Mouse (Mus musculus): ENCODE results near the gene Dgcr6. TPM values are rescaled to one million over a fixed set of nuclear protein-coding genes. Genes with fewer than 3 reads are reported as not detected.

Dgcr6 gene
- polyA plus RNA-seq, 1 experiment from 2014 or later: 85.8 TPM

DNA sequence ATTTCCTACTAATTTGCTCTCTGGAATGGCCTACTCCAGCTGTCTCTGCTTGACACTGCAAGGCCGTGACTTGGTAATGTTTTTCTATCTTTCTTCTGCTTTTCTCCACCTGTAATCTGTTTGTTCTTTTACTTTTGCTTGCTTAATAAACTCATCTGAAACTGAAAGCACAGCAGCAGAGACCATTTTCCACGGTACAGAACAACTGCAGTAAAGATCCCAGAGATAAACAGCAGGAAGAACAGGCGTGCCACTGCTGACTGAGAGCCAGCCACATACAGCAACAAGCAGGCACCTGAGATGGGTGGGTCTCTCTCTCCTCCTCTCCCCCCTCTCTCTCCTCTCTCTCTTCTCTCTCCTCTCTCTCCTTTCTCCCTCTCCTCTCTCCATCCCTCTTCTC is 22.5 kb downstream of the Dgcr6 start:
- H3K4me3 ChIP-seq (ENCODE audit: low read depth, low read length): no peak overlapping the region
- H3K27me3 ChIP-seq (replicated peaks; ENCODE audit: control insufficient read depth, insufficient read depth, low read length): no peaks in the 10 kb centered on the region
- 19% methylated on average over 3 of the region's 3 CpGs for WGBS
- no peaks in the 10 kb centered on the region for H3K9me3 ChIP-seq (ENCODE audit: control insufficient read depth, low read length)
- H3K4me2 ChIP-seq (ENCODE audit: low read length): no peak overlapping the region
- H3K9ac ChIP-seq (ENCODE audit: low read length): no peak overlapping the region
- peaks cover 6% of the 10 kb centered on the region; the same call in 1 of the 2 replicates for H3K4me1 ChIP-seq (replicated peaks; ENCODE audit: control insufficient read depth, insufficient read depth, low read length)
- no peak overlapping the region for H3K27ac ChIP-seq (ENCODE audit: low read depth)
- ATAC-seq (replicated peaks; ENCODE audit: low FRiP score, low TSS enrichment, low read depth): no peak
- no peak for DNase-seq (ENCODE audit: low spot score)
- H3K36me3 ChIP-seq (ENCODE audit: control insufficient read depth, insufficient read depth, low read length): peaks cover 22% of the 10 kb centered on the region

GRCm38 (mm10) chr16:18078314-18079015 is 25.8 kb downstream of the Dgcr6 start:
- H3K9me3 ChIP-seq (ENCODE audit: control insufficient read depth, low read length): no peaks in the 10 kb centered on the region
- no peak overlapping the region for H3K4me3 ChIP-seq (ENCODE audit: low read depth, low read length)
- peaks cover 6% of the 10 kb centered on the region; the same call in 1 of the 2 replicates for H3K4me1 ChIP-seq (replicated peaks; ENCODE audit: control insufficient read depth, insufficient read depth, low read length)
- ATAC-seq (replicated peaks; ENCODE audit: low FRiP score, low TSS enrichment, low read depth) (no peak), DNase-seq (ENCODE audit: low spot score) (no peak)
- H3K27ac ChIP-seq (ENCODE audit: low read depth): no peak overlapping the region
- H3K36me3 ChIP-seq (ENCODE audit: control insufficient read depth, insufficient read depth, low read length): no peaks in the 10 kb centered on the region
- H3K9ac ChIP-seq (ENCODE audit: low read length): no peak overlapping the region
- H3K4me2 ChIP-seq (ENCODE audit: low read length): no peak overlapping the region
- 90% methylated on average over 5 of the region's 5 CpGs for WGBS
- no peaks in the 10 kb centered on the region for H3K27me3 ChIP-seq (replicated peaks; ENCODE audit: control insufficient read depth, insufficient read depth, low read length)

- Histone ChIP-seq H3K9ac (ENCODE audit: low read length) (no peak overlapping the region), H3K4me1 (replicated peaks; ENCODE audit: control insufficient read depth, insufficient read depth, low read length) (peaks cover 6% of the 10 kb centered on the region; the same call in 1 of the 2 replicates), H3K9me3 (ENCODE audit: control insufficient read depth, low read length) (no peaks in the 10 kb centered on the region), H3K4me3 (ENCODE audit: low read depth, low read length) (no peak overlapping the region), H3K4me2 (ENCODE audit: low read length) (no peak overlapping the region), H3K27ac (ENCODE audit: low read depth) (no peak overlapping the region), H3K36me3 (ENCODE audit: control insufficient read depth, insufficient read depth, low read length) (no peaks in the 10 kb centered on the region), H3K27me3 (replicated peaks; ENCODE audit: control insufficient read depth, insufficient read depth, low read length) (no peaks in the 10 kb centered on the region)
- 92% methylated on average over 2 of the region's 2 CpGs for WGBS
- ATAC-seq (replicated peaks; ENCODE audit: low FRiP score, low TSS enrichment, low read depth) (no peak), DNase-seq (ENCODE audit: low spot score) (no peak)
Measured at GRCm38 (mm10) chr16:18079300-18079699, 26.6 kb downstream of the Dgcr6 start.

DNA sequence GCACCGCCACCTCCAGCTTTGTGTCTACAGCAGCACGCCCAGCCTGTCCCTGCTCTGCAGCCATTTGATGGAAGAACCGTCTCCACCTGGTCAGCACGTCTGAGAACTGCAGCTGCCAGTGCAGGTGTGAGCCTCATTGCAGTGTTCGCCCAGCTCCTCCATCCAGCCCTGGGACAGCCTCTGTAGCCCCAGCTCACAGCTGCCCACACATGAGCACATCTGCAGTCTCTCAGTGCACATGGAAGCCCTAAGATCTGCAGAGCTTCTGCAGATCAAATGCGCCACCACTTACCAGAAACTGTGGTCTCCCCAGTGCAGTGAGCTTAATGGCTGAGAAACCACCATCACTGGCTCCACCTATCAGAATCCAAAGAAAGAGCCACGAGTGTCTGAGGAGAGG is 27.5 kb downstream of the Dgcr6 start:
- no peaks in the 10 kb centered on the region for H3K9me3 ChIP-seq (ENCODE audit: control insufficient read depth, low read length)
- H3K9ac ChIP-seq (ENCODE audit: low read length): no peak overlapping the region
- H3K4me3 ChIP-seq (ENCODE audit: low read depth, low read length): no peak overlapping the region
- no peak overlapping the region for H3K27ac ChIP-seq (ENCODE audit: low read depth)
- 0 out of 2 replicates have a peak, but pooled peaks cover 1% of the 10 kb centered on the region for H3K4me1 ChIP-seq (replicated peaks; ENCODE audit: control insufficient read depth, insufficient read depth, low read length)
- WGBS: 83% methylated on average over 7 of the region's 7 CpGs
- H3K27me3 ChIP-seq (replicated peaks; ENCODE audit: control insufficient read depth, insufficient read depth, low read length): no peaks in the 10 kb centered on the region
- no peaks in the 10 kb centered on the region for H3K36me3 ChIP-seq (ENCODE audit: control insufficient read depth, insufficient read depth, low read length)
- no peak for DNase-seq (ENCODE audit: low spot score)
- no peak overlapping the region for H3K4me2 ChIP-seq (ENCODE audit: low read length)
- ATAC-seq (replicated peaks; ENCODE audit: low FRiP score, low TSS enrichment, low read depth): no peak

GRCm38 (mm10) chr16:18081149-18081827 is 28.6 kb downstream of the Dgcr6 start:
- Histone ChIP-seq H3K4me1 (replicated peaks; ENCODE audit: control insufficient read depth, insufficient read depth, low read length) (no peaks in the 10 kb centered on the region), H3K9me3 (ENCODE audit: control insufficient read depth, low read length) (no peaks in the 10 kb centered on the region), H3K27ac (ENCODE audit: low read depth) (no peak overlapping the region), H3K27me3 (replicated peaks; ENCODE audit: control insufficient read depth, insufficient read depth, low read length) (no peaks in the 10 kb centered on the region), H3K4me2 (ENCODE audit: low read length) (no peak overlapping the region), H3K36me3 (ENCODE audit: control insufficient read depth, insufficient read depth, low read length) (no peaks in the 10 kb centered on the region), H3K4me3 (ENCODE audit: low read depth, low read length) (no peak overlapping the region), H3K9ac (ENCODE audit: low read length) (no peak overlapping the region)
- WGBS: 77% methylated on average over 10 of the region's 10 CpGs
- no peak for DNase-seq (ENCODE audit: low spot score)
- no peak for ATAC-seq (replicated peaks; ENCODE audit: low FRiP score, low TSS enrichment, low read depth)

DNA sequence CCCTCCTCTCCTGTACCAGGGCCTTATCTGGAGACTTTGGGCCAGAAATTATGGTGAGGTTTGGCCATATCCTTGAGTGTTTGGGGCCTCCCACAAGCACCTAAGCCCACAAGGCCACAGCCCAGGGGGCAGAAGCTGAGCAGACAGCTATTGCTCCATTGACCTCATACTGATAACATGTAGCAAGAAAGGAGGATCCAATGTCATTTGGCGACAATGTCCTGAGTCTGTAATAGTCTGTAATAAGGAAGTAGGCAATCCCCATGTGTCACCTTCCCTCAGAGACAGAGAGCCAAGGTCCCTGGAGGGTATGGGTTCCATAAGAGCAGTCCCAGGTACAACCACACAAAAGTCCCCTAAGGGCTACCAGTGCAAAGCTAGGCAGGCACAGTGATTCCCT is 29.6 kb downstream of the Dgcr6 start:
- Histone ChIP-seq H3K36me3 (ENCODE audit: control insufficient read depth, insufficient read depth, low read length) (no peaks in the 10 kb centered on the region), H3K27me3 (replicated peaks; ENCODE audit: control insufficient read depth, insufficient read depth, low read length) (no peaks in the 10 kb centered on the region), H3K4me1 (replicated peaks; ENCODE audit: control insufficient read depth, insufficient read depth, low read length) (no peaks in the 10 kb centered on the region), H3K4me3 (ENCODE audit: low read depth, low read length) (no peak overlapping the region), H3K27ac (ENCODE audit: low read depth) (no peak overlapping the region), H3K9me3 (ENCODE audit: control insufficient read depth, low read length) (no peaks in the 10 kb centered on the region), H3K4me2 (ENCODE audit: low read length) (no peak overlapping the region), H3K9ac (ENCODE audit: low read length) (no peak overlapping the region)
- ATAC-seq (replicated peaks; ENCODE audit: low FRiP score, low TSS enrichment, low read depth): no peak
- WGBS: 72% methylated on average over 1 of the region's 1 CpGs
- DNase-seq (ENCODE audit: low spot score): no peak

DNA sequence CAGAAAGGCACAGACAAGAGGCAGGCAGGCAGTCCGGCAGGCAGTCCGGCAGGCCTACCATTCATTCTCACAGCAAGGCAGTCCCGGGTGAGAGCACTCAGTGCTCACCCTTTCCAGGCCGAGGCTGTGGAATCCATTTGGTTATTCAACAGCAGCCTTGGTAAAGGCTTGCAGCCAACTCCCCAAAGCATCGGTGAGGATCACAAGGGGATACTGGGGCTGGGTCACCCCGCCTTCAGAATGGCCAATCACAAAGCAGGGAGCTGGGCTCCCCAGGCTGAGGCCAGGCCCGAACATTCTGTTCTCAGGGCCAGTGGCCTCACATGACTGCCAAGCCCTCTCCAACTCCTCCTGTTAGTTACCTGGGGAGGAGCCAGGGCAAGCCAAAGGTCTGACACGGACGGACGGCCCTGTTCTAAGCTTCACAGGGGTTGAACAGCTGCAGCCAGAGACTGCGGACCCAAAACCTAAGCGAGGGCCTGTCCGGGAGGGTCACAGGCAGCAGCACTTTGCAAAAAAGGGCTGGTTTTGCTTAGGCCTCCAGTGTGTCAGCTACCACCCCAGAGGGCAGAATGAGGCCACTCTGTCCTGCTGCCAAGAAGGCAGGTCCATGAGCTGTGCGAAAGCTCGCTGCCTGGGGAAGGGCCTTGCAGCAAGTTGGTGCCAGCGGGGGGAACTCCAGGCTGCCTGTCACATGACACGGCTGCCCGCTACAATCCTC is 30.7 kb downstream of the Dgcr6 start:
- WGBS: 88% methylated on average over 18 of the region's 18 CpGs
- Histone ChIP-seq H3K4me2 (ENCODE audit: low read length) (no peak overlapping the region), H3K4me3 (ENCODE audit: low read depth, low read length) (no peak overlapping the region), H3K9me3 (ENCODE audit: control insufficient read depth, low read length) (no peaks in the 10 kb centered on the region), H3K36me3 (ENCODE audit: control insufficient read depth, insufficient read depth, low read length) (no peaks in the 10 kb centered on the region), H3K27ac (ENCODE audit: low read depth) (no peak overlapping the region), H3K9ac (ENCODE audit: low read length) (no peak overlapping the region), H3K4me1 (replicated peaks; ENCODE audit: control insufficient read depth, insufficient read depth, low read length) (peaks cover 6% of the 10 kb centered on the region; the same call in 1 of the 2 replicates), H3K27me3 (replicated peaks; ENCODE audit: control insufficient read depth, insufficient read depth, low read length) (no peaks in the 10 kb centered on the region)
- no peak for ATAC-seq (replicated peaks; ENCODE audit: low FRiP score, low TSS enrichment, low read depth)
- DNase-seq (ENCODE audit: low spot score): no peak

DNA sequence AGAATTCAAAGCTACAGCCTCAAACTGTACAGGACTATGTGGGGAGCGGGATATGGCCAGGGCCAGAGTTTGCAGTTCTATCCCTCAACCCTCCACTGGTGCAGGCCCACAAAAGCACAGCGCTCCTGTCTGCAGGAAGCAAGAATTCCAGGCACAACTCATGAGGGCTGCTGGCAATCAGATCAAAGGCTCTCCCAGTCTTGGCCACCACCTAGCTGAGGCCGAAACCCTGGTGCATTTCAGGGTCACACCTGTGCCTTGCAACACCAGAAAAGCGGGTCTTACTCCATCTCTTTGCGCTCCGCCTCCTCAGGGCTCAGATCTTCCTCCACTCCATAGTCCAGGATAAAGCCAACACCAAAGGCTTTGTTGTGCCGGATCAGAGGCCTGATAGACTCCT is 31.6 kb downstream of the Dgcr6 start:
- no peak overlapping the region for H3K4me2 ChIP-seq (ENCODE audit: low read length)
- no peak for DNase-seq (ENCODE audit: low spot score)
- H3K27me3 ChIP-seq (replicated peaks; ENCODE audit: control insufficient read depth, insufficient read depth, low read length): no peaks in the 10 kb centered on the region
- H3K9me3 ChIP-seq (ENCODE audit: control insufficient read depth, low read length): no peaks in the 10 kb centered on the region
- H3K27ac ChIP-seq (ENCODE audit: low read depth): no peak overlapping the region
- WGBS: 88% methylated on average over 7 of the region's 7 CpGs
- H3K9ac ChIP-seq (ENCODE audit: low read length): no peak overlapping the region
- no peaks in the 10 kb centered on the region for H3K36me3 ChIP-seq (ENCODE audit: control insufficient read depth, insufficient read depth, low read length)
- no peak overlapping the region for H3K4me3 ChIP-seq (ENCODE audit: low read depth, low read length)
- peaks cover 6% of the 10 kb centered on the region; the same call in 1 of the 2 replicates for H3K4me1 ChIP-seq (replicated peaks; ENCODE audit: control insufficient read depth, insufficient read depth, low read length)
- no peak for ATAC-seq (replicated peaks; ENCODE audit: low FRiP score, low TSS enrichment, low read depth)

Data from intestine, embryonic 14.5 days (tissue).